Mouse (Mus musculus) kidney, embryonic 15.5 days (tissue): ENCODE measurements around the gene Eprs. TPM values are rescaled to one million over a fixed set of nuclear protein-coding genes. Genes with fewer than 3 reads are reported as not detected.

Experiments used
- ATAC-seq: fragments of 200-750 bp; cut with Nextera tagmentation; replicated peaks from 2 replicates; pipeline ENCODE4 v1.8.0; 2017; ENCODE audit warnings: moderate TSS enrichment; ENCODE audit not compliant: low FRiP score
- H3K27ac ChIP-seq: fragments of 300-500 bp; sonication (generic); 2 replicates; pipeline ENCODE4 v1.5.1; 2015; ENCODE audit warnings: mild to moderate bottlenecking, inconsistent platforms
- H3K27me3 ChIP-seq: fragments of 300-500 bp; sonication (generic); 2 replicates; pipeline ENCODE4 v1.6.1; 2015; ENCODE audit warnings: inconsistent platforms
- H3K36me3 ChIP-seq: fragments of 300-500 bp; sonication (generic); 2 replicates; pipeline ENCODE4 v1.6.1; 2015; ENCODE audit warnings: inconsistent platforms
- H3K4me1 ChIP-seq: fragments of 300-500 bp; sonication (generic); 2 replicates; pipeline ENCODE4 v1.6.1; 2015; ENCODE audit warnings: inconsistent platforms
- H3K4me2 ChIP-seq: fragments of 300-500 bp; sonication (generic); 2 replicates; pipeline ENCODE4 v1.6.1; 2015; ENCODE audit warnings: moderate library complexity, mild to moderate bottlenecking, inconsistent platforms
- H3K4me3 ChIP-seq: fragments of 300-500 bp; sonication (generic); replicated peaks from 2 replicates; pipeline ENCODE4 v1.5.1; 2015; ENCODE audit warnings: mild to moderate bottlenecking, inconsistent platforms
- H3K9ac ChIP-seq: fragments of 300-500 bp; sonication (generic); 2 replicates; pipeline ENCODE4 v1.6.1; 2015; ENCODE audit warnings: mild to moderate bottlenecking, inconsistent platforms
- H3K9me3 ChIP-seq: fragments of 300-500 bp; sonication (generic); replicated peaks from 2 replicates; pipeline ENCODE4 v1.6.1; 2016; ENCODE audit warnings: inconsistent platforms
- WGBS: fragments of 180-500 bp; shearing (Covaris S2); methylation state at CpG from one replicate; pipeline ENCODE4 v1.1.7; 2015; ENCODE audit warnings: mixed read lengths; 5-methylcytosine and 5-hydroxymethylcytosine counted together
- polyA plus RNA-seq: library from polyadenylated mRNA; unstranded; fragments of >200 nt; fragmentation: Nextera tagmentation; extraction: Ambion mirVana; gene quantifications from 2 replicates; pipeline ENCODE4 v1.2.1, GENCODE M21; 2015

Gene Eprs
- polyA plus RNA-seq, 1 experiment from 2014 or later = 142 TPM

- Histone ChIP-seq H3K27ac (no peak overlapping the region), H3K9me3 (no peaks in the 10 kb centered on the region), H3K4me2 (peak overlapping the region; percentile 80), H3K4me3 (peak overlapping the region; percentile 76), H3K9ac (peak overlapping the region; percentile 86; the same call in 1 of the 2 replicates), H3K27me3 (no peaks in the 10 kb centered on the region), H3K4me1 (peaks cover 27% of the 10 kb centered on the region), H3K36me3 (peaks cover 23% of the 10 kb centered on the region)
- WGBS = 32% methylated on average over 6 of the region's 6 CpGs
- no peak for ATAC-seq
These were observed 1.3 kb downstream of the Eprs start for GRCm38 (mm10) chr1:185364183-185364540.

GRCm38 (mm10) chr1:185367383-185367782 is 4.5 kb downstream of the Eprs start:
- Histone ChIP-seq H3K27me3 (no peaks in the 10 kb centered on the region), H3K4me2 (no peak overlapping the region), H3K9ac (no peak overlapping the region), H3K4me1 (peaks cover 23% of the 10 kb centered on the region), H3K36me3 (peaks cover 46% of the 10 kb centered on the region), H3K9me3 (no peaks in the 10 kb centered on the region), H3K4me3 (no peak overlapping the region), H3K27ac (no peak overlapping the region)
- no peak for ATAC-seq
- 86% methylated on average over 6 of the region's 6 CpGs for WGBS

- H3K9me3 ChIP-seq = no peaks in the 10 kb centered on the region
- no peak overlapping the region for H3K9ac ChIP-seq
- no peak overlapping the region for H3K27ac ChIP-seq
- no peaks in the 10 kb centered on the region for H3K27me3 ChIP-seq
- peaks cover 70% of the 10 kb centered on the region for H3K36me3 ChIP-seq
- 0 out of 2 replicates have a peak, but pooled peaks have one; percentile 52 for ATAC-seq
- 87% methylated on average over 6 of the region's 6 CpGs for WGBS
- H3K4me3 ChIP-seq = no peak overlapping the region
- no peak overlapping the region for H3K4me2 ChIP-seq
- peaks cover 12% of the 10 kb centered on the region for H3K4me1 ChIP-seq
These were observed 7.1 kb downstream of the Eprs start for GRCm38 (mm10) chr1:185369979-185370378.

GRCm38 (mm10) chr1:185376390-185376789 is 13.5 kb downstream of the Eprs start:
- H3K9ac ChIP-seq = no peak overlapping the region
- H3K27ac ChIP-seq = no peak overlapping the region
- no peaks in the 10 kb centered on the region for H3K4me1 ChIP-seq
- no peak overlapping the region for H3K4me3 ChIP-seq
- no peaks in the 10 kb centered on the region for H3K9me3 ChIP-seq
- H3K4me2 ChIP-seq = no peak overlapping the region
- ATAC-seq = no peak
- H3K36me3 ChIP-seq = peaks cover 95% of the 10 kb centered on the region
- no peaks in the 10 kb centered on the region for H3K27me3 ChIP-seq

- no peaks in the 10 kb centered on the region for H3K9me3 ChIP-seq
- H3K27ac ChIP-seq = no peak overlapping the region
- no peak overlapping the region for H3K4me3 ChIP-seq
- H3K9ac ChIP-seq = no peak overlapping the region
- WGBS = 92% methylated on average over 2 of the region's 2 CpGs
- H3K4me2 ChIP-seq = no peak overlapping the region
- H3K36me3 ChIP-seq = peaks cover 94% of the 10 kb centered on the region
- ATAC-seq = no peak
- no peaks in the 10 kb centered on the region for H3K4me1 ChIP-seq
- H3K27me3 ChIP-seq = no peaks in the 10 kb centered on the region
These were observed 14.6 kb downstream of the Eprs start for GRCm38 (mm10) chr1:185377429-185377828.

GRCm38 (mm10) chr1:185401615-185402014 is 38.8 kb downstream of the Eprs start:
- Histone ChIP-seq H3K9me3 (no peaks in the 10 kb centered on the region), H3K27ac (no peak overlapping the region), H3K4me3 (no peak overlapping the region), H3K4me1 (no peaks in the 10 kb centered on the region), H3K4me2 (no peak overlapping the region), H3K36me3 (peaks cover 89% of the 10 kb centered on the region), H3K27me3 (no peaks in the 10 kb centered on the region), H3K9ac (no peak overlapping the region)
- ATAC-seq = no peak
- 91% methylated on average over 5 of the region's 5 CpGs for WGBS

GRCm38 (mm10) chr1:185404021-185404420 is 41.2 kb downstream of the Eprs start:
- Histone ChIP-seq H3K9me3 (no peaks in the 10 kb centered on the region), H3K36me3 (peaks cover 91% of the 10 kb centered on the region), H3K27ac (no peak overlapping the region), H3K4me2 (no peak overlapping the region), H3K4me3 (no peak overlapping the region), H3K27me3 (no peaks in the 10 kb centered on the region), H3K4me1 (no peaks in the 10 kb centered on the region), H3K9ac (no peak overlapping the region)
- no peak for ATAC-seq
- 44% methylated on average over 2 of the region's 2 CpGs for WGBS

- H3K27me3 ChIP-seq = no peaks in the 10 kb centered on the region
- H3K9me3 ChIP-seq = no peaks in the 10 kb centered on the region
- 90% methylated on average over 10 of the region's 10 CpGs for WGBS
- no peak overlapping the region for H3K9ac ChIP-seq
- no peak overlapping the region for H3K4me2 ChIP-seq
- no peak overlapping the region for H3K27ac ChIP-seq
- H3K4me3 ChIP-seq = no peak overlapping the region
- H3K4me1 ChIP-seq = no peaks in the 10 kb centered on the region
- H3K36me3 ChIP-seq = peaks cover 90% of the 10 kb centered on the region
- ATAC-seq = no peak
These were observed 43.1 kb downstream of the Eprs start for GRCm38 (mm10) chr1:185405921-185406320.

- Histone ChIP-seq H3K9me3 (no peaks in the 10 kb centered on the region), H3K9ac (no peak overlapping the region), H3K4me2 (no peak overlapping the region), H3K27me3 (no peaks in the 10 kb centered on the region), H3K36me3 (peaks cover 92% of the 10 kb centered on the region), H3K4me3 (no peak overlapping the region), H3K27ac (no peak overlapping the region), H3K4me1 (no peaks in the 10 kb centered on the region)
- ATAC-seq = no peak
- WGBS = 81% methylated on average over 3 of the region's 3 CpGs
These were observed 47.0 kb downstream of the Eprs start for GRCm38 (mm10) chr1:185409831-185410230.

- H3K4me2 ChIP-seq = no peak overlapping the region
- WGBS = 92% methylated on average over 9 of the region's 9 CpGs
- H3K9me3 ChIP-seq = no peaks in the 10 kb centered on the region
- no peak overlapping the region for H3K27ac ChIP-seq
- peaks cover 95% of the 10 kb centered on the region for H3K36me3 ChIP-seq
- no peaks in the 10 kb centered on the region for H3K27me3 ChIP-seq
- ATAC-seq = no peak
- H3K4me1 ChIP-seq = no peaks in the 10 kb centered on the region
- no peak overlapping the region for H3K9ac ChIP-seq
- H3K4me3 ChIP-seq = no peak overlapping the region
These were observed 55.2 kb downstream of the Eprs start for GRCm38 (mm10) chr1:185418011-185418410.

- 93% methylated on average over 5 of the region's 5 CpGs for WGBS
- no peak for ATAC-seq
- no peak overlapping the region for H3K4me3 ChIP-seq
- no peaks in the 10 kb centered on the region for H3K27me3 ChIP-seq
- no peak overlapping the region for H3K9ac ChIP-seq
- no peaks in the 10 kb centered on the region for H3K9me3 ChIP-seq
- H3K4me2 ChIP-seq = no peak overlapping the region
- H3K27ac ChIP-seq = no peak overlapping the region
- H3K4me1 ChIP-seq = no peaks in the 10 kb centered on the region
- peaks cover 94% of the 10 kb centered on the region for H3K36me3 ChIP-seq
These were observed 57.0 kb downstream of the Eprs start for GRCm38 (mm10) chr1:185419805-185420204.

GRCm38 (mm10) chr1:185420776-185421175 is 57.9 kb downstream of the Eprs start:
- WGBS = 88% methylated on average over 6 of the region's 6 CpGs
- no peak for ATAC-seq
- peaks cover 93% of the 10 kb centered on the region for H3K36me3 ChIP-seq

GRCm38 (mm10) chr1:185426583-185426982 is 63.7 kb downstream of the Eprs start:
- Histone ChIP-seq H3K9me3 (no peaks in the 10 kb centered on the region), H3K9ac (no peak overlapping the region), H3K27ac (no peak overlapping the region), H3K4me1 (no peaks in the 10 kb centered on the region), H3K36me3 (peaks cover 82% of the 10 kb centered on the region), H3K27me3 (no peaks in the 10 kb centered on the region), H3K4me2 (no peak overlapping the region), H3K4me3 (no peak overlapping the region)
- WGBS = 96% methylated on average over 5 of the region's 5 CpGs
- ATAC-seq = no peak

More at GRCm38 (mm10) chr1:185420776-185421175, 57.9 kb downstream of the Eprs start:
- Histone ChIP-seq H3K4me2 (no peak overlapping the region), H3K27me3 (no peaks in the 10 kb centered on the region), H3K9me3 (no peaks in the 10 kb centered on the region), H3K4me1 (no peaks in the 10 kb centered on the region), H3K9ac (no peak overlapping the region), H3K4me3 (no peak overlapping the region), H3K27ac (no peak overlapping the region)
